Mouse (Mus musculus): ENCODE results near the gene Cnga3.

DNA sequence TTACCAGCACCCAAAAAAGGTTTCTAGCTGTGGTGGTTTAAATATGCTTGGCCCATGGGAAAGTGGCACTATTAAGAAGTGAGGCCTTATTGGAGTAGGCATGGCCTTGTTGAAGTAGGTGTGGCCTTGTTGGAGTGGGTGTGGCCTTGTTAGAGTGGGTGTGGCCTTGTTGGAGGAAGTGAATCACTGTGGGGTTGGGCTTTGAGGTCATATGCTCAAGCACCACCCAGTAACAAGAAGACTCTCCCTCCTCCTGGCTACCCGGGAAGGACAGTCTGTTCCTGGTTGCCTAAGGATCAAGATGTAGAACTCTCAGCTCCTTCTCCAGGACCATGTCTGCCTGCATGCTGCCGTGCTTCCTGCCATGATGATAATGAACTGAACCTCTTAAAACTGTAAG is 32.2 kb downstream of the Cnga3 start:
- no peak for TF ChIP-seq POLR2A (IDR thresholded peaks at IDR 0.05; ENCODE audit: insufficient read depth, low read depth, low read length)
- no peak for TF ChIP-seq CTCF (IDR thresholded peaks at IDR 0.05)

All from heart, adult 2 months (tissue).